Mouse (Mus musculus): Measurements from ENCODE around the gene Cgrrf1. TPM values are rescaled to one million over a fixed set of nuclear protein-coding genes. Genes with fewer than 3 reads are reported as not detected.

The Cgrrf1 gene
- 20.9 and 22.3 TPM in 2 replicates for polyA plus RNA-seq (2015; fragmentation: Nextera tagmentation; extraction: Ambion mirVana)

GRCm38 (mm10) chr14:46831837-46832333 lies at the start of gene Cgrrf1:
Gene Cgrrf1, plus strand, starts transcription at chr14:46832125.
- H3K4me1 ChIP-seq: peaks cover 6% of the 10 kb centered on the region; the same call in 1 of the 2 replicates

GRCm38 (mm10) chr14:46782187-46782828 lies 49.6 kb upstream of the Cgrrf1 start:
- H3K4me1 ChIP-seq: peaks cover 27% of the 10 kb centered on the region
- H3K9me3 ChIP-seq (replicated peaks): peaks cover 6% of the 10 kb centered on the region; the same call in 1 of the 2 replicates
- H3K4me3 ChIP-seq (replicated peaks): no peak overlapping the region
- H3K9ac ChIP-seq: no peak overlapping the region
- WGBS: 84% methylated on average over 8 of the region's 8 CpGs
- peaks cover 39% of the 10 kb centered on the region for H3K36me3 ChIP-seq
- ATAC-seq (ENCODE audit: insufficient number of reproducible peaks, low FRiP score, low TSS enrichment, low read depth): no peak
- H3K4me2 ChIP-seq (replicated peaks): no peak overlapping the region
- H3K27me3 ChIP-seq: no peaks in the 10 kb centered on the region
- H3K27ac ChIP-seq (replicated peaks): no peak overlapping the region

More at GRCm38 (mm10) chr14:46831837-46832333, at the start of gene Cgrrf1:
- H3K9me3 ChIP-seq (replicated peaks): no peaks in the 10 kb centered on the region
- WGBS: under 1% methylated on average over 32 of the region's 32 CpGs
- H3K36me3 ChIP-seq: no peaks in the 10 kb centered on the region
- H3K27me3 ChIP-seq: no peaks in the 10 kb centered on the region
- peak; percentile 98 for ATAC-seq (ENCODE audit: insufficient number of reproducible peaks, low FRiP score, low TSS enrichment, low read depth)
- H3K9ac ChIP-seq: peak within 1 kb of the TSS; percentile 70
- peak within 1 kb of the TSS; percentile 94 for H3K4me2 ChIP-seq (replicated peaks)
- H3K27ac ChIP-seq (replicated peaks): peak within 1 kb of the TSS; percentile 60; the same call in 1 of the 2 replicates
- H3K4me3 ChIP-seq (replicated peaks): peak within 1 kb of the TSS; percentile 74

GRCm38 (mm10) chr14:46783327-46783926 lies 48.5 kb upstream of the Cgrrf1 start:
- Histone ChIP-seq H3K4me3 (replicated peaks) (no peak overlapping the region), H3K27ac (replicated peaks) (no peak overlapping the region), H3K9ac (no peak overlapping the region), H3K4me1 (peaks cover 27% of the 10 kb centered on the region), H3K4me2 (replicated peaks) (no peak overlapping the region), H3K27me3 (no peaks in the 10 kb centered on the region), H3K9me3 (replicated peaks) (peaks cover 6% of the 10 kb centered on the region; the same call in 1 of the 2 replicates), H3K36me3 (peaks cover 30% of the 10 kb centered on the region)
- WGBS: 59% methylated on average over 10 of the region's 10 CpGs
- no peak for ATAC-seq (ENCODE audit: insufficient number of reproducible peaks, low FRiP score, low TSS enrichment, low read depth)

GRCm38 (mm10) chr14:46785247-46785646 lies 46.7 kb upstream of the Cgrrf1 start:
- ATAC-seq (ENCODE audit: insufficient number of reproducible peaks, low FRiP score, low TSS enrichment, low read depth): no peak
- H3K36me3 ChIP-seq: peaks cover 12% of the 10 kb centered on the region; the same call in 1 of the 2 replicates
- H3K27me3 ChIP-seq: no peaks in the 10 kb centered on the region
- 82% methylated on average over 5 of the region's 5 CpGs for WGBS
- no peak overlapping the region for H3K4me3 ChIP-seq (replicated peaks)
- peaks cover 27% of the 10 kb centered on the region for H3K4me1 ChIP-seq
- no peak overlapping the region for H3K9ac ChIP-seq
- no peak overlapping the region for H3K27ac ChIP-seq (replicated peaks)
- no peak overlapping the region for H3K4me2 ChIP-seq (replicated peaks)
- H3K9me3 ChIP-seq (replicated peaks): no peaks in the 10 kb centered on the region

- H3K36me3 ChIP-seq: peaks cover 5% of the 10 kb centered on the region; the same call in 1 of the 2 replicates
- H3K4me1 ChIP-seq: peaks cover 27% of the 10 kb centered on the region
- WGBS: under 1% methylated on average over 11 of the region's 11 CpGs
- no peaks in the 10 kb centered on the region for H3K27me3 ChIP-seq
- H3K4me2 ChIP-seq (replicated peaks): peak overlapping the region; percentile 60
- H3K9ac ChIP-seq: peak overlapping the region; percentile 91
- H3K4me3 ChIP-seq (replicated peaks): peak overlapping the region; percentile 89
- peak overlapping the region; percentile 98 for H3K27ac ChIP-seq (replicated peaks)
- H3K9me3 ChIP-seq (replicated peaks): no peaks in the 10 kb centered on the region
- ATAC-seq (ENCODE audit: insufficient number of reproducible peaks, low FRiP score, low TSS enrichment, low read depth): no peak
Measured at GRCm38 (mm10) chr14:46787454-46787786, 44.5 kb upstream of the Cgrrf1 start.

GRCm38 (mm10) chr14:46787787-46788504 lies 44.0 kb upstream of the Cgrrf1 start, which contains the start of gene Cnih1:
Gene Cnih1, minus strand, starts transcription at chr14:46788411.
- Histone ChIP-seq H3K27me3 (no peaks in the 10 kb centered on the region), H3K4me1 (peaks cover 27% of the 10 kb centered on the region), H3K4me3 (replicated peaks) (peak within 1 kb of the TSS; percentile 89), H3K9ac (peak within 1 kb of the TSS; percentile 91), H3K9me3 (replicated peaks) (no peaks in the 10 kb centered on the region), H3K27ac (replicated peaks) (peak within 1 kb of the TSS; percentile 98), H3K4me2 (replicated peaks) (peak within 1 kb of the TSS; percentile 60), H3K36me3 (no peaks in the 10 kb centered on the region)
- under 1% methylated on average over 80 of the region's 86 CpGs for WGBS
- peak; percentile 96 for ATAC-seq (ENCODE audit: insufficient number of reproducible peaks, low FRiP score, low TSS enrichment, low read depth)

- ATAC-seq (ENCODE audit: insufficient number of reproducible peaks, low FRiP score, low TSS enrichment, low read depth): no peak
- peak overlapping the region; percentile 89 for H3K4me3 ChIP-seq (replicated peaks)
- H3K36me3 ChIP-seq: no peaks in the 10 kb centered on the region
- peaks cover 22% of the 10 kb centered on the region for H3K4me1 ChIP-seq
- peak overlapping the region; percentile 60 for H3K4me2 ChIP-seq (replicated peaks)
- no peak overlapping the region for H3K9ac ChIP-seq
- no peaks in the 10 kb centered on the region for H3K9me3 ChIP-seq (replicated peaks)
- 24% methylated on average over 8 of the region's 8 CpGs for WGBS
- H3K27me3 ChIP-seq: no peaks in the 10 kb centered on the region
- peak overlapping the region; percentile 98 for H3K27ac ChIP-seq (replicated peaks)
Measured at GRCm38 (mm10) chr14:46788505-46788901, 43.4 kb upstream of the Cgrrf1 start.

- H3K9ac ChIP-seq: no peak overlapping the region
- no peak overlapping the region for H3K4me2 ChIP-seq (replicated peaks)
- H3K27ac ChIP-seq (replicated peaks): no peak overlapping the region
- no peak overlapping the region for H3K4me3 ChIP-seq (replicated peaks)
- WGBS: 74% methylated on average over 4 of the region's 4 CpGs
- no peaks in the 10 kb centered on the region for H3K36me3 ChIP-seq
- ATAC-seq (ENCODE audit: insufficient number of reproducible peaks, low FRiP score, low TSS enrichment, low read depth): no peak
- no peaks in the 10 kb centered on the region for H3K27me3 ChIP-seq
- H3K4me1 ChIP-seq: peaks cover 10% of the 10 kb centered on the region
- H3K9me3 ChIP-seq (replicated peaks): no peaks in the 10 kb centered on the region
Measured at GRCm38 (mm10) chr14:46790303-46790702, 41.6 kb upstream of the Cgrrf1 start.

GRCm38 (mm10) chr14:46790723-46791122 lies 41.2 kb upstream of the Cgrrf1 start:
- Histone ChIP-seq H3K9ac (no peak overlapping the region), H3K27ac (replicated peaks) (no peak overlapping the region), H3K27me3 (no peaks in the 10 kb centered on the region), H3K4me3 (replicated peaks) (no peak overlapping the region), H3K4me2 (replicated peaks) (no peak overlapping the region), H3K4me1 (peaks cover 9% of the 10 kb centered on the region), H3K9me3 (replicated peaks) (no peaks in the 10 kb centered on the region), H3K36me3 (no peaks in the 10 kb centered on the region)
- no peak for ATAC-seq (ENCODE audit: insufficient number of reproducible peaks, low FRiP score, low TSS enrichment, low read depth)
- 85% methylated on average over 6 of the region's 6 CpGs for WGBS

- Histone ChIP-seq H3K4me3 (replicated peaks) (no peak overlapping the region), H3K4me2 (replicated peaks) (no peak overlapping the region), H3K4me1 (no peaks in the 10 kb centered on the region), H3K9ac (no peak overlapping the region), H3K27ac (replicated peaks) (no peak overlapping the region), H3K36me3 (0 out of 2 replicates have a peak, but pooled peaks cover under 1% of the 10 kb centered on the region), H3K27me3 (no peaks in the 10 kb centered on the region), H3K9me3 (replicated peaks) (no peaks in the 10 kb centered on the region)
- ATAC-seq (ENCODE audit: insufficient number of reproducible peaks, low FRiP score, low TSS enrichment, low read depth): no peak
- 68% methylated on average over 5 of the region's 5 CpGs for WGBS
Measured at GRCm38 (mm10) chr14:46794157-46794556, 37.8 kb upstream of the Cgrrf1 start.

Data from embryonic facial prominence, embryonic 15.5 days (tissue).